Mouse (Mus musculus) layer of hippocampus, postnatal 36 days (tissue): ENCODE measurements at regions not wholly inside any gene's neighbourhood (a gene's known extent, or its start where the extent isn't known, plus 50 kb on each side); places are given as distances from the start of the nearest gene placed in this dataset.
A peak's percentile ranks its signal among the peaks of the same experiment; 100 is the strongest.

Experiments
- DNase-seq, 2 experiments: peaks; one replicate each; pipeline ENCODE4 v3.0.0; 2022

GRCm38 (mm10) chr14:119966666-119967065 lies 75.6 kb downstream of the Oxgr1 start:
- no peak for DNase-seq

- peak; percentile 40 to 44 for DNase-seq
Observed at GRCm38 (mm10) chr14:119965842-119966483, 76.3 kb downstream of the Oxgr1 start.

GRCm38 (mm10) chr14:119963741-119964140 lies 78.5 kb downstream of the Oxgr1 start:
- no peak for DNase-seq

- DNase-seq: no peak
Observed at GRCm38 (mm10) chr14:119953861-119954260, 88.4 kb downstream of the Oxgr1 start.

- DNase-seq: no peak
Observed at GRCm38 (mm10) chr14:119952877-119953624, 89.2 kb downstream of the Oxgr1 start.
